Mouse (Mus musculus) midbrain, embryonic 12.5 days (tissue): ENCODE measurements around the gene Trib2. TPM values are rescaled to one million over a fixed set of nuclear protein-coding genes. Genes with fewer than 3 reads are reported as not detected.

Experiments used
- ATAC-seq: fragments of 200-750 bp; cut with Nextera tagmentation; 2 replicates; pipeline ENCODE4 v1.8.0; 2017; ENCODE audit warnings: low read depth, moderate TSS enrichment, moderate library complexity; ENCODE audit not compliant: low FRiP score
- H3K27ac ChIP-seq: fragments of 300-500 bp; sonication (generic); replicated peaks from 2 replicates; pipeline ENCODE4 v1.5.1; 2016; ENCODE audit warnings: mild to moderate bottlenecking
- H3K27me3 ChIP-seq: fragments of 300-500 bp; sonication (generic); 2 replicates; pipeline ENCODE4 v1.6.1; 2016; ENCODE audit warnings: mild to moderate bottlenecking
- H3K36me3 ChIP-seq: fragments of 300-500 bp; sonication (generic); 2 replicates; pipeline ENCODE4 v1.6.1; 2016
- H3K4me1 ChIP-seq: fragments of 300-500 bp; sonication (generic); 2 replicates; pipeline ENCODE4 v1.6.1; 2016
- H3K4me2 ChIP-seq: fragments of 300-500 bp; sonication (generic); replicated peaks from 2 replicates; pipeline ENCODE4 v1.6.1; 2016; ENCODE audit warnings: mild to moderate bottlenecking, moderate library complexity
- H3K4me3 ChIP-seq: fragments of 300-500 bp; sonication (generic); 2 replicates; pipeline ENCODE4 v1.5.1; 2016; ENCODE audit warnings: mild to moderate bottlenecking
- H3K9ac ChIP-seq: fragments of 300-500 bp; sonication (generic); replicated peaks from 2 replicates; pipeline ENCODE4 v1.6.1; 2016; ENCODE audit warnings: mild to moderate bottlenecking, moderate library complexity
- H3K9me3 ChIP-seq: fragments of 300-500 bp; sonication (generic); 2 replicates; pipeline ENCODE4 v1.6.1; 2016; ENCODE audit warnings: mild to moderate bottlenecking
- WGBS: fragments of 180-500 bp; shearing (Covaris S2); methylation state at CpG from one replicate; pipeline ENCODE4 v1.1.7; 2016; 5-methylcytosine and 5-hydroxymethylcytosine counted together
- polyA plus RNA-seq: library from polyadenylated mRNA; unstranded; fragments of >200 nt; fragmentation: Nextera tagmentation; extraction: Ambion mirVana; gene quantifications from 2 replicates; pipeline ENCODE4 v1.2.1, GENCODE M21; 2016

Trib2 gene
- polyA plus RNA-seq = 89.5 and 89.7 TPM in 2 replicates

- Histone ChIP-seq H3K4me1 (peaks cover 13% of the 10 kb centered on the region), H3K27ac (peak within 1 kb of the TSS; percentile 95), H3K4me3 (peak within 1 kb of the TSS; percentile 79), H3K36me3 (no peaks in the 10 kb centered on the region), H3K27me3 (no peaks in the 10 kb centered on the region), H3K9ac (peak within 1 kb of the TSS; percentile 97), H3K9me3 (no peaks in the 10 kb centered on the region), H3K4me2 (peak within 1 kb of the TSS; percentile 61)
- ATAC-seq = peak; percentile 94
- WGBS = under 1% methylated on average over 49 of the region's 50 CpGs
Observed at GRCm38 (mm10) chr12:15816740-15817178, at the start of gene Trib2. Gene Trib2, minus strand, starts transcription at chr12:15816922.

DNA sequence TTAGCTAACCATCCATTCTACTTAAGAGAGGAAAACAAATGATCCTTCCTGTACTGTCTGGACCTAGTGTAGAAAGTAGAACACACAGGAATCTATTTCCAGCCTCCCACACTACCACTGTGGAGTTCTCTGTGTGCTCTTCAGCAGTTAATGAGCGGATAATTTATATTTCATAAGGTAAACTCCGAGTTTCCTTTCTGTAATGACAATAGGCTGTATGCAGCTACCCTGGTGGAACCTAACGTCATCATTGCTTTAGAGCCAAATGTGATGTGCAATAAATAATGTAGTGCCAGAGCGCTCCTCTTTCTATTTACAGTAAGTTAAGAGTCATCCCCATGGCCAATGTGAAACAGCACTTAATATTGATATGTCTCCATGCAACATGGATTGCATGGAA, 41.3 kb upstream of the Trib2 start:
- no peaks in the 10 kb centered on the region for H3K36me3 ChIP-seq
- no peak for ATAC-seq
- no peaks in the 10 kb centered on the region for H3K9me3 ChIP-seq
- 85% methylated on average over 4 of the region's 4 CpGs for WGBS
- H3K27me3 ChIP-seq = no peaks in the 10 kb centered on the region
- 0 out of 2 replicates have a peak, but pooled peaks cover under 1% of the 10 kb centered on the region for H3K4me1 ChIP-seq
- H3K27ac ChIP-seq = no peak overlapping the region
- no peak overlapping the region for H3K9ac ChIP-seq
- no peak overlapping the region for H3K4me2 ChIP-seq
- no peak overlapping the region for H3K4me3 ChIP-seq

DNA sequence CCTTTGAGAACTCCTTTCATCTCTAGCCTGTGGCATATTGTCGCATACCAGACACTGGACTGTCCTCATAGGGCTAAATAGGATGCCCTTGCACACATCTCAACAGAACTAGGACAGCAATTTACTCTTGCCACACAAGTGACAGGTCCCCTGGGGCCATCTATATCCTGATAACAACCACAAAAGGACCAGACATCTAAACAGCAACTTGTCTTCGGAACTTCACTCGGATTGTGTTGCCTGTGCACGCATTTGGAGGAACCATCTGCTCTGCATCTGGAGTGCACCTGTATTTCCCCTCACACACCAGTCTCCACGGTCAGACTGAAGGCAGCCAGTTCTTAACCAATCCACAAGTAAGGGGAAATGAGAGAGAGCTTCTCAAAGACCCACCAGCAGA, 39.2 kb upstream of the Trib2 start:
- Histone ChIP-seq H3K36me3 (no peaks in the 10 kb centered on the region), H3K9ac (no peak overlapping the region), H3K27me3 (no peaks in the 10 kb centered on the region), H3K4me1 (peaks cover 6% of the 10 kb centered on the region), H3K27ac (no peak overlapping the region), H3K4me3 (no peak overlapping the region), H3K9me3 (no peaks in the 10 kb centered on the region), H3K4me2 (no peak overlapping the region)
- 89% methylated on average over 5 of the region's 5 CpGs for WGBS
- no peak for ATAC-seq

DNA sequence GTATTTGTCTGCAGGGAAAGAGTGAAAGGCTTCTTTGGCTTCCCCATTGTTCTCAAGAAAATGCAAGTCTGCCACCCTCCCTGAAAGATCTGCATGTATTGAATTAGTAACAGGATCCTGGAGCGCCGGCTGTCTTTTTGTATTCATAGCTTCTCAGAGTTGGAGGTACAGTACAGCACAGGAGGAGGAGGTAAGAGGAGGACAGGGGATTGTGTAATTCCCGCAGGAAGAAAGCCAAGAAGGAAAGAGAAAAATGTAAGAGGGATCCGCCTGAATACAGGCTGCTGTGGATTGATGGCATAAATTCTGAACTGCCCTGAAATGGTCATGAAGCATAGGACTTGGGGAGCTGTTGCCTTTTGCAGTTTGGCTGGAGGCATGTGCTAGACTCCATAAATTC, 36.1 kb upstream of the Trib2 start:
- Histone ChIP-seq H3K27me3 (no peaks in the 10 kb centered on the region), H3K9me3 (no peaks in the 10 kb centered on the region), H3K4me1 (peaks cover 6% of the 10 kb centered on the region), H3K27ac (no peak overlapping the region), H3K4me2 (no peak overlapping the region), H3K36me3 (no peaks in the 10 kb centered on the region), H3K9ac (no peak overlapping the region), H3K4me3 (no peak overlapping the region)
- WGBS = 20% methylated on average over 4 of the region's 4 CpGs
- ATAC-seq = peak; percentile 19; the same call in 1 of the 2 replicates

DNA sequence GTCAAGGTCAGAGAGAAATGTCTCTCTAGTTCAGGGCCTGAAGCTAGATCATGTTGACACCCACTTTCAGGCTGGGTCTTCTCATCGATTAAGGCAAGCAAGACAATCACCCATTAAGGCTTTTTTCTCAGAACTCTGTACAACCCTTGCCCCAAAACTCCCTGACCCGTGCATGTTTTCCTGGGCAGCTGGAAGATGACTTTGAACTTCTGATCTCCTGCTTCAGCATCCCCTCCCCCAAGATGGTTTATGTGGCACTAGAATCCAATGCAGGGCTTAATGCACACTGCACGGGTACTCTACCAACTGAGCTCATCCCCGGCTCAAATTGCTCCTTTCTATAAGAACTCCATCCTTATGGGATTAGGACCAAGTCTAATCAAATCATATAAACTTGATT, 35.3 kb upstream of the Trib2 start:
- 77% methylated on average over 4 of the region's 4 CpGs for WGBS
- no peaks in the 10 kb centered on the region for H3K9me3 ChIP-seq
- no peaks in the 10 kb centered on the region for H3K27me3 ChIP-seq
- no peak overlapping the region for H3K4me3 ChIP-seq
- no peak for ATAC-seq
- H3K27ac ChIP-seq = no peak overlapping the region
- no peak overlapping the region for H3K9ac ChIP-seq
- H3K36me3 ChIP-seq = no peaks in the 10 kb centered on the region
- no peak overlapping the region for H3K4me2 ChIP-seq
- peaks cover 6% of the 10 kb centered on the region for H3K4me1 ChIP-seq

- H3K4me3 ChIP-seq = no peak overlapping the region
Observed at GRCm38 (mm10) chr12:15850441-15850895, 33.7 kb upstream of the Trib2 start.

DNA sequence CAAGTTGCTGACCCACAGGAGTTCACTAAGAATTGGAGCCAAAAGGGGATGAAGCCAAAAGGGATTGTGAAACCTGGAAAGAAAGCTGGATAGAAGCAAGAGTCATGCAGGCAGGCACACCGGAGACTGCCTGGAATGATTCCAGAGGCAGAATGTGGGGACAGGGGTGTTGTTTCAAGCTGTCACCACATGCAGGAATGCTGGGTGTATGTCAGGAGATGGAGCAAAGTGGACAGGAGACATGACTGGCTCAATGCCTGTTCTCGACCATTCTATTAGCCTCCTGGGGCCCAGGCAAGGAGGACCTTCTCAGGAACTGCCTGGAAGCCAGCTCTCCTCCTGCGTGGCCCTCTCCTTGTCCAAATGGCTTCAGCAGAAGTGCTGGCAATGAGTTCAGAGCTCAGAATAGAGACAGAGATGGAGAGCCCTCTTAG, 33.2 kb upstream of the Trib2 start:
- Histone ChIP-seq H3K27ac (no peak overlapping the region), H3K4me2 (no peak overlapping the region), H3K9ac (no peak overlapping the region), H3K4me1 (peaks cover 6% of the 10 kb centered on the region), H3K36me3 (no peaks in the 10 kb centered on the region), H3K9me3 (no peaks in the 10 kb centered on the region), H3K27me3 (no peaks in the 10 kb centered on the region), H3K4me3 (no peak overlapping the region)
- WGBS = 87% methylated on average over 3 of the region's 3 CpGs
- ATAC-seq = no peak

More at GRCm38 (mm10) chr12:15850441-15850895, 33.7 kb upstream of the Trib2 start:
- Histone ChIP-seq H3K9me3 (no peaks in the 10 kb centered on the region), H3K4me1 (peaks cover 6% of the 10 kb centered on the region), H3K27me3 (no peaks in the 10 kb centered on the region), H3K9ac (no peak overlapping the region), H3K4me2 (no peak overlapping the region), H3K36me3 (no peaks in the 10 kb centered on the region), H3K27ac (no peak overlapping the region)
- WGBS = 72% methylated on average over 8 of the region's 8 CpGs
- ATAC-seq = no peak

DNA sequence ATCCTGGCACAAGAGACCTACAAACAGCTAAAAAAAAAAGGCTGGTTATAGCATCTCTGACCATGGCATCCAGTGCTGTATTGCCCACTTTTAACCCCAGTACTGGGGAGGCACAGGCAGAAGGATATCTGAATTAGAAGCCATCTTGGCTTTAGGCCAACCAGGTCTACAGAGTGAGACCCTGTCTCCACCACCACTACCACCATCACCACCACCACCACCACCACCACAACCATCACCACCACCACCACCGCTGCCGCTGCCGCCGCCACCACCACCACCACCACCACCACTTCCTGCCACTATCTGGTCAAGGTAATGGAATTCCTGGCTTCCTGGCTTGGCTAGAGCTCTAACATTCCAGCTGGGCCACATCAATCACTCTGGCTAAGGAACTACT, 31.7 kb upstream of the Trib2 start:
- Histone ChIP-seq H3K4me1 (peaks cover 6% of the 10 kb centered on the region), H3K36me3 (no peaks in the 10 kb centered on the region), H3K27me3 (no peaks in the 10 kb centered on the region), H3K4me2 (no peak overlapping the region), H3K9ac (no peak overlapping the region), H3K4me3 (no peak overlapping the region), H3K9me3 (no peaks in the 10 kb centered on the region), H3K27ac (no peak overlapping the region)
- ATAC-seq = no peak
- WGBS = 88% methylated on average over 4 of the region's 4 CpGs

DNA sequence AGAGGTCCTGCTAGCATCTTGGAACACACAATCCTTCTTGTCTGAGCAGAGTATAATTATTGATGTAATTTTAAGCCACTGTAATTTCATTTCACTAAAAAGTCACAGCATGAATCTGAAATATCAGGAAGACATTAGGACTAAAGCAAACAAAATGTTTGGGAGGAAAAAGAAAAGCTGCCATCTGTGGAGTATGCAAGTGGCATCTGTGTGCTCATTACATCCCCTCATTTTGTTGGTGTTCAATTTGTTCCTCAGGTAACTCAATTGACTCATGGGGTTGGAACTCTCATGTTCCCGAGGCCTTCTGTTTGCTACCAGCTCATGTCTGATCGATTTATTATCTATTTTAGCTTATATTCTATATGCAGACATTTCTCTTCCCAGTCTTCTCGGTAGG, 28.0 kb upstream of the Trib2 start:
- Histone ChIP-seq H3K4me3 (no peak overlapping the region), H3K4me1 (no peaks in the 10 kb centered on the region), H3K27ac (no peak overlapping the region), H3K27me3 (no peaks in the 10 kb centered on the region), H3K9ac (no peak overlapping the region), H3K4me2 (no peak overlapping the region), H3K36me3 (no peaks in the 10 kb centered on the region), H3K9me3 (no peaks in the 10 kb centered on the region)
- WGBS = 80% methylated on average over 3 of the region's 3 CpGs
- ATAC-seq = no peak

- Histone ChIP-seq H3K27me3 (no peaks in the 10 kb centered on the region), H3K36me3 (no peaks in the 10 kb centered on the region), H3K9me3 (no peaks in the 10 kb centered on the region), H3K4me2 (no peak overlapping the region), H3K4me1 (no peaks in the 10 kb centered on the region), H3K27ac (no peak overlapping the region), H3K9ac (no peak overlapping the region), H3K4me3 (no peak overlapping the region)
- ATAC-seq = no peak
- WGBS = 90% methylated on average over 12 of the region's 12 CpGs
Observed at GRCm38 (mm10) chr12:15840864-15841557, 24.3 kb upstream of the Trib2 start.

- WGBS = 95% methylated on average over 2 of the region's 2 CpGs
- no peak for ATAC-seq
Observed at GRCm38 (mm10) chr12:15838201-15838600, 21.5 kb upstream of the Trib2 start.

GRCm38 (mm10) chr12:15837566-15837965, 20.8 kb upstream of the Trib2 start:
- H3K9ac ChIP-seq = no peak overlapping the region
- H3K4me2 ChIP-seq = no peak overlapping the region
- no peaks in the 10 kb centered on the region for H3K36me3 ChIP-seq
- H3K27ac ChIP-seq = no peak overlapping the region
- H3K4me1 ChIP-seq = no peaks in the 10 kb centered on the region
- H3K4me3 ChIP-seq = no peak overlapping the region
- ATAC-seq = no peak
- WGBS = 89% methylated on average over 4 of the region's 4 CpGs
- H3K9me3 ChIP-seq = no peaks in the 10 kb centered on the region
- no peaks in the 10 kb centered on the region for H3K27me3 ChIP-seq

More at GRCm38 (mm10) chr12:15838201-15838600, 21.5 kb upstream of the Trib2 start:
- no peak overlapping the region for H3K4me3 ChIP-seq
- no peak overlapping the region for H3K4me2 ChIP-seq
- H3K9me3 ChIP-seq = no peaks in the 10 kb centered on the region
- H3K36me3 ChIP-seq = no peaks in the 10 kb centered on the region
- no peak overlapping the region for H3K9ac ChIP-seq
- H3K27ac ChIP-seq = no peak overlapping the region
- H3K27me3 ChIP-seq = no peaks in the 10 kb centered on the region
- no peaks in the 10 kb centered on the region for H3K4me1 ChIP-seq
